In genomic region chr11:103210291-103210690, GRCm38 (mm10) we compare ENCODE assay signal across 24 mouse cellular contexts. TPM values are rescaled to one million over a fixed set of nuclear protein-coding genes. Genes with fewer than 3 reads are reported as not detected.
"Had no signal": no experiment of that assay in that cellular context is flagged by ENCODE, and none has a peak within 500 bp of the region (broad histone marks: within the 10 kb centered on the region; RNA-seq: fewer than 3 reads in every experiment).

No protein-coding gene starts in this region.

- H3K27me3 ChIP-seq: limb, embryonic 13.5 days; liver, embryonic 15.5 days; midbrain, embryonic 13.5 days; neural tube, embryonic 13.5 days had no signal

- H3K9ac ChIP-seq: limb, embryonic 13.5 days; liver, embryonic 12.5 days; liver, embryonic 15.5 days; midbrain, embryonic 13.5 days; neural tube, embryonic 13.5 days had no signal

- H3K27ac ChIP-seq: kidney, postnatal 0 days; layer of hippocampus, adult 2 months; limb, embryonic 10.5 days; limb, embryonic 13.5 days; liver, embryonic 12.5 days; liver, embryonic 15.5 days; macrophage; midbrain, embryonic 13.5 days; neural tube, embryonic 13.5 days had no signal

- H3K4me2 ChIP-seq: limb, embryonic 13.5 days; liver, embryonic 12.5 days; liver, embryonic 15.5 days; midbrain, embryonic 13.5 days; neural tube, embryonic 13.5 days had no signal

- H3K4me1 ChIP-seq: limb, embryonic 10.5 days; limb, embryonic 13.5 days; midbrain, embryonic 13.5 days; neural tube, embryonic 13.5 days had no signal

- DNase-seq: kidney, adult 2 months; kidney, postnatal 25 days; layer of hippocampus, adult 9-11 months; liver; lung, adult 18-20 months; retina, postnatal 1 day; thymus, adult 2 months had no signal

- H3K4me3 ChIP-seq: layer of hippocampus, adult 2 months; limb, embryonic 10.5 days; limb, embryonic 13.5 days; liver, embryonic 12.5 days; liver, embryonic 15.5 days; midbrain, embryonic 13.5 days; neural tube, embryonic 13.5 days had no signal

- H3K9me3 ChIP-seq: limb, embryonic 13.5 days; liver, embryonic 12.5 days; liver, embryonic 15.5 days; midbrain, embryonic 13.5 days; neural tube, embryonic 13.5 days had no signal

- H3K36me3 ChIP-seq: limb, embryonic 10.5 days; limb, embryonic 13.5 days; liver, embryonic 12.5 days; liver, embryonic 15.5 days; midbrain, embryonic 13.5 days; neural tube, embryonic 13.5 days had no signal

- ATAC-seq: liver, embryonic 12.5 days; midbrain, embryonic 13.5 days had no signal

RNA-seq across cellular contexts. Expression of gene 1700023F06Rik, which starts 1.9 kb away (rescaled TPM):
- total RNA-seq: megakaryocyte, adult 5-6 weeks; neutrophil, adult 5-6 weeks had no signal
- polyA plus RNA-seq: macrophage; spleen, adult 2 months had no signal

RNA-seq across cellular contexts. Expression of gene Spata32, which starts 7.9 kb away (rescaled TPM):
- total RNA-seq: megakaryocyte, adult 5-6 weeks; neutrophil, adult 5-6 weeks had no signal
- polyA plus RNA-seq: kidney, adult 2 months; kidney, embryonic 14.5 days; kidney, postnatal 0 days; large intestine, adult 2 months; limb, embryonic 10.5 days; limb, embryonic 13.5 days; liver, embryonic 12.5 days; liver, embryonic 15.5 days; lung, embryonic 16.5 days; macrophage; small intestine, adult 2 months; spleen, adult 2 months; stomach, embryonic 16.5 days; thymus, adult 2 months had no signal
